Mouse (Mus musculus): ENCODE measurements at regions not wholly inside any gene's neighbourhood (a gene's known extent, or its start where the extent isn't known, plus 50 kb on each side); places are given as distances from the start of the nearest gene placed in this dataset.

- no peak for DNase-seq (ENCODE audit: inconsistent age in 2 of 2, low spot score in 1 of 2)
Observed at GRCm38 (mm10) chr6:91573487-91573886, 57.8 kb downstream of the Lsm3 start.

DNA sequence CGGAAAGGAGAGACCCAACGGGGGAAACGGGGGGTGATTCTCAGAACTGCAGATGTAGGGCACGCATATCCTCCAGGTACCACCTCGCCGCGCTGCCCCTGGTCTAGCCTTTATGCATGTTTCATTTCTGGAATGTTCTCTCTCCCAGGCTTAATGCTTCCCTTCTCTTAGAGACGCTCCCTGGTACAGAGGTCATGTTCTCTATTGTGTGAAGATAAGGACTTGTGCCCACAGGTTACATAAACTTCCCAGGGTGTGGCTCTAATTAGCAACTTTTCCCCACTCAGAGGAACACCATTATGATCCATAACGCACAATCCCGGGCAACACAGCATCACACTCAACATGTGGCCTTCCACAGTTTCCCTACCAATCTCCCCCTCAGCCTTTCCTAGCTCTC lies 58.7 kb downstream of the Lsm3 start:
- DNase-seq (ENCODE audit: inconsistent age in 2 of 2, low spot score in 1 of 2), result no peak

- DNase-seq (ENCODE audit: inconsistent age in 2 of 2, low spot score in 1 of 2), result peak; percentile 78 to 92
Observed at GRCm38 (mm10) chr6:91575662-91576364, 60.1 kb downstream of the Lsm3 start.

- no peak for DNase-seq (ENCODE audit: inconsistent age in 2 of 2, low spot score in 1 of 2)
Observed at GRCm38 (mm10) chr6:91576906-91577305, 61.2 kb downstream of the Lsm3 start.

DNA sequence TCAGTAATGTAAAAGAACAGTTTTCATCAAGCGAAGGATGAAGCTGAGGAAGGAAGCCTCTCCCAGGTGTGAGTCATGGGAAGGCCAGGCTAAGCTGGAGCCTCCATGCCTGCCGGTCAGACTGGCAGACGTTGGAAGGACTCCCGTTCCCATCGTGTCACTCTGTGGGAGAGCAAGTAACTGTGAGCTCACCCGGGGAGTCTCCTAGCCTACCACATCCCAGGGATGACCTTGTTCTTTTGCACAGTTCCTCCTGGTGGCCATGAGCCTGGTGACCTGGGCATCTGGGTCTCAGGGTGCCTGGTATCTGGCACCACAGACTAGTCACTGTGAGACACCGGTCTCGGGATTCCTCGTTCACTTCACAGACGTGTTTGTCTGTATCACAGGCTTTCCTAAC lies 63.9 kb downstream of the Lsm3 start:
- DNase-seq (ENCODE audit: inconsistent age in 2 of 2, low spot score in 1 of 2), result peak; percentile 56 to 64

GRCm38 (mm10) chr6:91580607-91581006 lies 64.9 kb downstream of the Lsm3 start:
- DNase-seq (ENCODE audit: inconsistent age in 2 of 2, low spot score in 1 of 2), result no peak

- peak in 1 of 2 experiments; percentile 70 for DNase-seq (ENCODE audit: inconsistent age in 2 of 2, low spot score in 1 of 2)
Observed at GRCm38 (mm10) chr6:91582338-91582737, 66.6 kb downstream of the Lsm3 start.

DNA sequence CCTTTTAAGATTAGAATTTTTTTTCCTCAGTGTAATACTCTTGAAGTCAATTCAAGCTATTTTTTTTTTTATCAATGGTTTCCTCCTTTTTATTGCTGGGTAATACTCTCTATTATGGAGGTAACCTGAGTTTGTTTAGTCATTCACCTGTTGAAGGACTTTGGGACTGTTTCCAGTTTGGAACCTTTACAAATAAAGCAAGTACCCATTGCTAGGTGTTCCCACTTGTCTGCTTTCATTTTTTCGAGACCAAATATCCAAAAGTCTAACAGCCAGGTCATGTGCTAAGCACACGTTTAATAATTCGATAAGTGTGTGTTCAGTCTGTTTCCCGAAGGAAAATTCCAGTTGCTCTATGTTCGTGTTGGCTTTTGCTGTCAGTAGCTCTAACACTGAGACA lies 67.6 kb downstream of the Lsm3 start:
- DNase-seq (ENCODE audit: inconsistent age in 2 of 2, low spot score in 1 of 2), result no peak

GRCm38 (mm10) chr6:91585543-91585942 lies 69.8 kb downstream of the Lsm3 start:
- no peak for DNase-seq (ENCODE audit: inconsistent age in 2 of 2, low spot score in 1 of 2)

DNA sequence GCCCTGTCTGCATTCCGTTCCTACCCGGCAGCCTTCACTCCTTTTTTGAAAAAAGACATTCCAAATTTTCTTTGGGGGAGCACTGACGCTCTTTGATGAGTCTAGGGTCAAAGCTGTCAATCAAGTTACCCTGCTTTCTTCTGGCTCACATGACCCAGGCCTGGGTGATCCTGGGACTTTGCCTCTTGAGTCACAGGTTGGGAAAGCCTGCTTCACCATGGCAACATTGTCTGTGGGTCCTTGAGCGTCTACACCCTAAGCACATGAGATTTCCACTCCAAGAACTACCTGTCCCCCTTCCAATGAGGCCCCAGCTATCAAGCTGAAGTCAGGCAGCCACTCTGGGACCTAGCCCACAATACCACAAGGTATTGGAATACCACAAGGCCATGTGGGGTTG lies 73.5 kb downstream of the Lsm3 start:
- peak in 1 of 2 experiments; percentile 78 for DNase-seq (ENCODE audit: inconsistent age in 2 of 2, low spot score in 1 of 2)

DNA sequence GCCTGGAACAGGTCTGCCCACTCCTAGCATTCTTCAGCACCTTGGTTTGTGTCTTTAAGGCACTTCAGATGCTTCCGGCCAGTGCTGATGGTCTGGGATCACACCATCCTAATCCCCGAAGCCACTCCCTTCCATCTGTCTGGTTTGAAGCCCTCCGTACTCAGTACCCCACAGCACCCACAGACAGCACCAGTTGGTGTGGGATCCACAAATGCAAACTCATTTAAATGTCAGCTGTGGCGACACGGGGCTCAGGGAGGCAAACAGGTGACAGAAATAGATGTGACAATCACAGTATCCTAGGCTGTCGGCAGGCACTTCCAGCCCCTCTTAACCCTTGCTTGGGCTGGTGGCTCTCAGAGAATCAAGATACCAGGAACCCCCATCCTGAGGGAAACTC lies 74.7 kb downstream of the Lsm3 start:
- DNase-seq (ENCODE audit: inconsistent age in 2 of 2, low spot score in 1 of 2), result no peak

DNA sequence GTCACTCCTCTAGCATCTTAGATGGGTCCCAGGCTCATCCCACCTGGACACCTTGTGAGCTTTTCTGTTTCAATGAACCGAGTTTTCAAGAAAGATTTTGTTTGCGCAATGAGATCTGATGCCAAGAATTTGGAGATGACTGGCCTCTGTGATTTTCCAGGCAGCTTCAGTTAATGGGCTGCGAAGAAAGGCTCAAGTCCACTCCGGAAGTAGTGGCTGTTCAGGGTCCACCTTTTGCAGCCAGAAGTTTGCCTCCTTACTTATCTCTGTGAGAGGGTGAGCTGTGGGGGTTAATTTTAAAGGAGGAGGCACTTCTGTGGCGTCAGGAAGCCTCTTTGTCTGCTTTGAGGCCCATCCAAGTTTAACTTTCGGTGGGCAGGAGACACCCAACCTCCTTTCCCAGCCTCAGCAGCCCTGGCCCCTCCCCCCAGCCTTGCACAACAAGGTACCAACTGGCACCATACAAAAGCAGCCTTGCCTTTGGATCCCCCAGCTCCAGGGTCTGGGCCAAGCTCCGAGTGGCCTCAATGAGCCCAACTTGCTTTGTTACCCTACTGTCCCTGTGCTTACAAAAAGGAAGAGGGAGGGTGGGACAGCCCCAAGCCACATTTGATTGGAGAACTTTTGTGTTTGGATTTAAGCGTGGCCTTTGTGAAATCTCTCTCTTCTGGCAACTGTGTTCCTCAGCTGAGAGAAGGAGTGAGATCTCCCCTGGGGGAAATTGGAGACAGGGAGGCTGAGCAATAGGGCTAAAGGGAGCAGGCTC lies 75.3 kb downstream of the Lsm3 start:
- peak in 1 of 2 experiments; percentile 72 for DNase-seq (ENCODE audit: inconsistent age in 2 of 2, low spot score in 1 of 2)

DNA sequence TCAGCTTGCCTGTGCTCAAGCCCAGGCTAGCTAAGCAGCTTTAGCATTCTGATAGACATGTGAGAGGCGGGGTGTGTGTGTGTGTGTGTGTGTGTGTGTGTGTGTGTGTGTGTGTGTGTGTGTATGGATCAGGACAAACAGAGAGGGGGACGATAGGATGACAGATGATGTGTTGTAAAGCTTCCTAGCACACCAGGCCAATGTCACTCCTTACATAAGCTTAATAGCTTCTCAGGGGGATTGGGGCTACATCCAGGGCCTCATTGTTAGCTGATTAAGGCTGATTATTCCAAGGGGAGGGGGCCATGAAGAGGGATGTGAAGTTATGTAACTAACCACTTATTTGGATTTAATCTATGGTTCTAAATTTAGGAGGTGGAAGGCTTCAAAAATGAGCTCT lies 76.9 kb downstream of the Lsm3 start:
- no peak for DNase-seq (ENCODE audit: inconsistent age in 2 of 2, low spot score in 1 of 2)

GRCm38 (mm10) chr6:91598942-91599341 lies 83.2 kb downstream of the Lsm3 start:
- DNase-seq (ENCODE audit: inconsistent age in 2 of 2, low spot score in 1 of 2), result peak; percentile 99

GRCm38 (mm10) chr6:91600116-91600515 lies 83.7 kb upstream of the Slc6a6 start:
- DNase-seq (ENCODE audit: inconsistent age in 2 of 2, low spot score in 1 of 2), result no peak

DNA sequence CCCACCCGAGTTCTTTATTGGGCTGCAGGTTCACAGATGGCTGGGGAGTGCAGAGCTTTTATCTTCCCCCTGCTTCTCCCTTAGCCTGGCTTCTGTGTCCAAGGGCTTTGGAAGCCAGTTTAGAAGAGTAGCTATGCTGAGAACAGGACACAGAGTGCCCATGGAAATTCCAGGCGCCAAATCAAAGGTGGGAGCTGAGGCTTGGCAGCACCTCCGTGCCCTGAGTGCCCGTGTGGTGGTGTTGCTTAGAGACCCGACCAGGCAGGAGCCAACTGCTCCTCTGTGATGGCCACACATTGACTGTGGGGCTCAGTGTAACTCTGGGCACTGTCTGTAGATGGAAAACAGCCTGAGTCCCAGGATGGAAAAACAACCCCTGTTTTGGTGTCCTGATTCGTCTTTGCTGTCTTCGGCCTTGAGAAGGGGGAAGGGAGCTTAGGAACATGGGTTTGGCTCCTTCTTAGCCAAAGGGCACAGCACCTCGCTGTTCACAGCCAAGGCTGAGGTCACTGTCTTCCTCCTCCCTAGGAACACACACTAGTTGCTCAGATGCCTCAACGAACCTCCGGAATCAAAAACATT lies 77.1 kb upstream of the Slc6a6 start:
- peak; percentile 43 to 48 for DNase-seq (ENCODE audit: inconsistent age in 2 of 2, low spot score in 1 of 2)

- peak; percentile 86 to 89 for DNase-seq (ENCODE audit: inconsistent age in 2 of 2, low spot score in 1 of 2)
Observed at GRCm38 (mm10) chr6:91607613-91608272, 76.1 kb upstream of the Slc6a6 start.

DNA sequence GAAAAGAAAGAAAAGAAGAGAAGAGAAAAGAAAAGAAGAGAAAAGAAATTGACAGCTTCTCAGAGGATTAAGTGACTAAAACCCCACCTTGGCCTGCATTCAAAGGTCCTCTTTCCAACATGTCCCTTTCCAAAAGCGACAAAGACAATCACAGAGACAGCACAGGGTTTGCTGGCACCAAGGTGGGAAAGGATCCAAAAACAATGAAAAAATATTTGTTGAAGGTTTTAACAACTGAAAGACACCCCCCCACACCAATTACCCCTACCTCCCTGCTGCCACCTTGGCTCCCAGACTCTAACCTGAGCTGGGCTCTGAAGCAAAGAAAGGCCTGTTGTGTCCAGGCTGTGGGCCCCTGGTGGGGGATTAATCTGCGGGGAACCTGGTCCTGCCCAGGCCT lies 74.2 kb upstream of the Slc6a6 start:
- DNase-seq (ENCODE audit: inconsistent age in 2 of 2, low spot score in 1 of 2), result no peak

- DNase-seq (ENCODE audit: inconsistent age in 2 of 2, low spot score in 1 of 2), result no peak
Observed at GRCm38 (mm10) chr6:91615022-91615421, 68.8 kb upstream of the Slc6a6 start.

- DNase-seq (ENCODE audit: inconsistent age in 2 of 2, low spot score in 1 of 2), result no peak
Observed at GRCm38 (mm10) chr6:91616541-91616940, 67.3 kb upstream of the Slc6a6 start.

- DNase-seq (ENCODE audit: inconsistent age in 2 of 2, low spot score in 1 of 2), result peak in 1 of 2 experiments; percentile 57
Observed at GRCm38 (mm10) chr6:91617031-91617596, 66.7 kb upstream of the Slc6a6 start.

Data from adrenal gland, adult (tissue).